Mouse (Mus musculus): ENCODE data around the gene Tmem51. TPM values are rescaled to one million over a fixed set of nuclear protein-coding genes. Genes with fewer than 3 reads are reported as not detected.

Tmem51 gene
- polyA plus RNA-seq, 1 experiment from 2014 or later = 6.5 TPM

GRCm38 (mm10) chr4:142098303-142098702, 14.2 kb upstream of the Tmem51 start:
- peaks cover 7% of the 10 kb centered on the region for H3K4me1 ChIP-seq (replicated peaks; ENCODE audit: control insufficient read depth, insufficient read depth, low read length)
- 22% methylated on average over 8 of the region's 8 CpGs for WGBS
- peak; percentile 54; the same call in 1 of the 2 replicates for ATAC-seq
- no peaks in the 10 kb centered on the region for H3K9me3 ChIP-seq (ENCODE audit: control insufficient read depth, low read length)
- H3K4me2 ChIP-seq (ENCODE audit: low read length) = no peak overlapping the region
- H3K36me3 ChIP-seq (ENCODE audit: control insufficient read depth, insufficient read depth) = no peaks in the 10 kb centered on the region
- H3K27me3 ChIP-seq (replicated peaks; ENCODE audit: control insufficient read depth, insufficient read depth, low read length) = no peaks in the 10 kb centered on the region
- no peak overlapping the region for H3K9ac ChIP-seq (replicated peaks; ENCODE audit: low read depth, low read length)
- H3K27ac ChIP-seq (ENCODE audit: low read length) = no peak overlapping the region
- no peak overlapping the region for H3K4me3 ChIP-seq (replicated peaks; ENCODE audit: low read length)

DNA sequence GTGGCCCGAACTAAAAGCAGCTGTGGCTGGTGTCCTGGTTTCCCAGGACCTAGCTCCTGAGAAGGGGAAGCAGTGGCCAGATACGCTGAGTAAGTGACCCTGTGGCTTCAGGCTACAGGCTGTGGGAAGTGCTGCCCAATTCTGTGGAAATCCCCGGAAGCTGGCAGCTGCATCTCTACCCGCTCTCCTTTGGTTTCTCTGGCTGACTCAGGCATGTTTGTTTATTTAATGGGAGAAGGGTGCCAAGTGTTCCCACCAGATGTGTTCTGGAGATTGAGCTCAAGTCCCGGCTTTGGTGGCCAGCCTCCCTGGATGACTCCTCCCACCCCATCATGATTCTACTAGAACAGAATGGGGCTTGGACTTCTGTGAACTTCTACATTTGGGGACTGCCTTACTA, 13.8 kb upstream of the Tmem51 start:
- H3K9me3 ChIP-seq (ENCODE audit: control insufficient read depth, low read length) = no peaks in the 10 kb centered on the region
- peaks cover 7% of the 10 kb centered on the region for H3K4me1 ChIP-seq (replicated peaks; ENCODE audit: control insufficient read depth, insufficient read depth, low read length)
- no peak overlapping the region for H3K4me3 ChIP-seq (replicated peaks; ENCODE audit: low read length)
- H3K9ac ChIP-seq (replicated peaks; ENCODE audit: low read depth, low read length) = no peak overlapping the region
- H3K36me3 ChIP-seq (ENCODE audit: control insufficient read depth, insufficient read depth) = no peaks in the 10 kb centered on the region
- H3K4me2 ChIP-seq (ENCODE audit: low read length) = no peak overlapping the region
- no peaks in the 10 kb centered on the region for H3K27me3 ChIP-seq (replicated peaks; ENCODE audit: control insufficient read depth, insufficient read depth, low read length)
- no peak overlapping the region for H3K27ac ChIP-seq (ENCODE audit: low read length)
- 44% methylated on average over 5 of the region's 5 CpGs for WGBS
- ATAC-seq = no peak

- ATAC-seq = peak; percentile 43
Observed at GRCm38 (mm10) chr4:142095513-142096241, 11.6 kb upstream of the Tmem51 start.

GRCm38 (mm10) chr4:142094386-142094785, 10.3 kb upstream of the Tmem51 start:
- Histone ChIP-seq H3K4me3 (replicated peaks; ENCODE audit: low read length) (no peak overlapping the region), H3K4me2 (ENCODE audit: low read length) (no peak overlapping the region), H3K36me3 (ENCODE audit: control insufficient read depth, insufficient read depth) (no peaks in the 10 kb centered on the region), H3K27me3 (replicated peaks; ENCODE audit: control insufficient read depth, insufficient read depth, low read length) (no peaks in the 10 kb centered on the region), H3K27ac (ENCODE audit: low read length) (no peak overlapping the region), H3K9me3 (ENCODE audit: control insufficient read depth, low read length) (no peaks in the 10 kb centered on the region), H3K9ac (replicated peaks; ENCODE audit: low read depth, low read length) (no peak overlapping the region), H3K4me1 (replicated peaks; ENCODE audit: control insufficient read depth, insufficient read depth, low read length) (peaks cover 7% of the 10 kb centered on the region)
- WGBS = 90% methylated on average over 11 of the region's 11 CpGs
- ATAC-seq = no peak

More at GRCm38 (mm10) chr4:142095513-142096241, 11.6 kb upstream of the Tmem51 start:
- no peak overlapping the region for H3K27ac ChIP-seq (ENCODE audit: low read length)
- H3K4me3 ChIP-seq (replicated peaks; ENCODE audit: low read length) = no peak overlapping the region
- no peaks in the 10 kb centered on the region for H3K36me3 ChIP-seq (ENCODE audit: control insufficient read depth, insufficient read depth)
- H3K4me1 ChIP-seq (replicated peaks; ENCODE audit: control insufficient read depth, insufficient read depth, low read length) = peaks cover 7% of the 10 kb centered on the region
- no peak overlapping the region for H3K4me2 ChIP-seq (ENCODE audit: low read length)
- H3K9ac ChIP-seq (replicated peaks; ENCODE audit: low read depth, low read length) = no peak overlapping the region
- H3K27me3 ChIP-seq (replicated peaks; ENCODE audit: control insufficient read depth, insufficient read depth, low read length) = no peaks in the 10 kb centered on the region
- WGBS = 38% methylated on average over 15 of the region's 15 CpGs
- no peaks in the 10 kb centered on the region for H3K9me3 ChIP-seq (ENCODE audit: control insufficient read depth, low read length)

DNA sequence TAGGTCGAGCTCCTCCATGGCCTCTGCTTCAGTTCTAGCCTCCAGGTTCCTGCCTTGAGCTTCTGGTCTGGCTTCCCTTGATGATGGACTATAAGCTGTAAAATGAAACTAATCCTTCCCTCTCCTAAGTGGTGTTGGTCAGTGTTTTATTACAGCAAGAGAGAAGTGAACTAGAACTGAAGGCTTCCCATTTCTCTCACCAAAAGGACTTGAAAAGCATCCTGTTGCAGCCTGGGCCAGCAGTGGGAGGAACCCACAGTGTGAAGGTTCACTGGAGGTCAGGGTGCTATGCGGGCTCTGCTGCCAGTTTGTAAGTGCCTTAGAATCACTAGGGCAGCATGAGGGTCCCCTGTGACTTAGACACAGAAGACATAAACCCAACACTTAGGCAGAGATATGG, 7.0 kb upstream of the Tmem51 start:
- Histone ChIP-seq H3K27me3 (replicated peaks; ENCODE audit: control insufficient read depth, insufficient read depth, low read length) (0 out of 2 replicates have a peak, but pooled peaks cover 3% of the 10 kb centered on the region), H3K4me2 (ENCODE audit: low read length) (no peak overlapping the region), H3K4me1 (replicated peaks; ENCODE audit: control insufficient read depth, insufficient read depth, low read length) (peaks cover 7% of the 10 kb centered on the region), H3K36me3 (ENCODE audit: control insufficient read depth, insufficient read depth) (no peaks in the 10 kb centered on the region), H3K27ac (ENCODE audit: low read length) (no peak overlapping the region), H3K9ac (replicated peaks; ENCODE audit: low read depth, low read length) (no peak overlapping the region), H3K4me3 (replicated peaks; ENCODE audit: low read length) (no peak overlapping the region), H3K9me3 (ENCODE audit: control insufficient read depth, low read length) (no peaks in the 10 kb centered on the region)
- WGBS = 83% methylated on average over 2 of the region's 2 CpGs
- no peak for ATAC-seq

GRCm38 (mm10) chr4:142089966-142090365, 5.9 kb upstream of the Tmem51 start:
- Histone ChIP-seq H3K4me2 (ENCODE audit: low read length) (no peak overlapping the region), H3K9me3 (ENCODE audit: control insufficient read depth, low read length) (no peaks in the 10 kb centered on the region), H3K27ac (ENCODE audit: low read length) (no peak overlapping the region), H3K36me3 (ENCODE audit: control insufficient read depth, insufficient read depth) (no peaks in the 10 kb centered on the region), H3K4me3 (replicated peaks; ENCODE audit: low read length) (no peak overlapping the region), H3K27me3 (replicated peaks; ENCODE audit: control insufficient read depth, insufficient read depth, low read length) (peaks cover 9% of the 10 kb centered on the region), H3K9ac (replicated peaks; ENCODE audit: low read depth, low read length) (no peak overlapping the region), H3K4me1 (replicated peaks; ENCODE audit: control insufficient read depth, insufficient read depth, low read length) (no peaks in the 10 kb centered on the region; the same call in 1 of the 2 replicates)
- ATAC-seq = no peak
- WGBS = 79% methylated on average over 6 of the region's 6 CpGs

DNA sequence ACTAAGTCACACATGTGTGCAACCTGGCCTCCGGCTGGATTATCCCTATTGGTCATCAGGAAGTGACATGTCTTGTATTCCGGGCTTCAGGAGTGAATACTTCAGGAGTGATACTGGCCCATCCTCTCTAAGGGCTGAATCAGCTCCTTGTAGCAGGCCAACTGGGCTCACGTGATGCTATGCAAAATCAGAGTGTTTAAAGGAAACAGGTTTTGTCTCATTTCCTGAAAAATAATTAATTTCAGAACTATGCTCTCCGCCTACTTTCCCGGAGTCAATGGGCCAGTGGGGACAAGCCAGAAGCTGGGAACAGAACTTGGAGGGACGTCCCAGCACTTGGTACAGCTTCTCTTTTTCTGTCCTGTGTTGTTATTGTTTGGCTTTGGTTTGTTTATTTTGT, 4.7 kb upstream of the Tmem51 start:
- H3K4me2 ChIP-seq (ENCODE audit: low read length) = no peak overlapping the region
- no peaks in the 10 kb centered on the region for H3K9me3 ChIP-seq (ENCODE audit: control insufficient read depth, low read length)
- no peak overlapping the region for H3K27ac ChIP-seq (ENCODE audit: low read length)
- ATAC-seq = no peak
- no peaks in the 10 kb centered on the region for H3K36me3 ChIP-seq (ENCODE audit: control insufficient read depth, insufficient read depth)
- WGBS = 79% methylated on average over 6 of the region's 6 CpGs
- no peak overlapping the region for H3K9ac ChIP-seq (replicated peaks; ENCODE audit: low read depth, low read length)
- peaks cover 16% of the 10 kb centered on the region for H3K27me3 ChIP-seq (replicated peaks; ENCODE audit: control insufficient read depth, insufficient read depth, low read length)
- peaks cover 10% of the 10 kb centered on the region for H3K4me1 ChIP-seq (replicated peaks; ENCODE audit: control insufficient read depth, insufficient read depth, low read length)
- no peak overlapping the region for H3K4me3 ChIP-seq (replicated peaks; ENCODE audit: low read length)

GRCm38 (mm10) chr4:142088409-142088808, 4.3 kb upstream of the Tmem51 start:
- ATAC-seq = no peak
- Histone ChIP-seq H3K4me1 (replicated peaks; ENCODE audit: control insufficient read depth, insufficient read depth, low read length) (peaks cover 10% of the 10 kb centered on the region), H3K27ac (ENCODE audit: low read length) (no peak overlapping the region), H3K9ac (replicated peaks; ENCODE audit: low read depth, low read length) (no peak overlapping the region), H3K27me3 (replicated peaks; ENCODE audit: control insufficient read depth, insufficient read depth, low read length) (peaks cover 16% of the 10 kb centered on the region), H3K36me3 (ENCODE audit: control insufficient read depth, insufficient read depth) (no peaks in the 10 kb centered on the region), H3K4me2 (ENCODE audit: low read length) (no peak overlapping the region), H3K4me3 (replicated peaks; ENCODE audit: low read length) (no peak overlapping the region), H3K9me3 (ENCODE audit: control insufficient read depth, low read length) (no peaks in the 10 kb centered on the region)
- WGBS = 45% methylated on average over 4 of the region's 4 CpGs

GRCm38 (mm10) chr4:142084936-142085563, 946 bp upstream of the Tmem51 start:
- Histone ChIP-seq H3K4me1 (replicated peaks; ENCODE audit: control insufficient read depth, insufficient read depth, low read length) (peaks cover 21% of the 10 kb centered on the region), H3K4me3 (replicated peaks; ENCODE audit: low read length) (peak overlapping the region; percentile 53; the same call in 1 of the 2 replicates), H3K27me3 (replicated peaks; ENCODE audit: control insufficient read depth, insufficient read depth, low read length) (peaks cover 19% of the 10 kb centered on the region), H3K27ac (ENCODE audit: low read length) (no peak overlapping the region), H3K9me3 (ENCODE audit: control insufficient read depth, low read length) (no peaks in the 10 kb centered on the region), H3K4me2 (ENCODE audit: low read length) (peak overlapping the region; percentile 87), H3K9ac (replicated peaks; ENCODE audit: low read depth, low read length) (no peak overlapping the region), H3K36me3 (ENCODE audit: control insufficient read depth, insufficient read depth) (no peaks in the 10 kb centered on the region)
- no peak for ATAC-seq
- WGBS = 7% methylated on average over 20 of the region's 20 CpGs

Data from forebrain, embryonic 16.5 days (tissue).